Mouse (Mus musculus) midbrain, embryonic 13.5 days (tissue): ENCODE data around the gene Dclk1. TPM values are rescaled to one million over a fixed set of nuclear protein-coding genes. Genes with fewer than 3 reads are reported as not detected.
A peak's percentile ranks its signal among the peaks of the same experiment; 100 is the strongest.

ENCODE experiments used
- ATAC-seq: fragments of 200-750 bp; cut with Nextera tagmentation; 2 replicates; pipeline ENCODE4 v1.8.0; 2017; ENCODE audit warnings: mild to moderate bottlenecking, moderate TSS enrichment, moderate library complexity
- H3K27ac ChIP-seq: fragments of 300-500 bp; sonication (generic); 2 replicates; pipeline ENCODE4 v1.5.1; 2015; ENCODE audit warnings: inconsistent platforms, mild to moderate bottlenecking, moderate library complexity
- H3K27me3 ChIP-seq: fragments of 300-500 bp; sonication (generic); 2 replicates; pipeline ENCODE4 v1.6.1; 2015; ENCODE audit warnings: mild to moderate bottlenecking, inconsistent platforms
- H3K36me3 ChIP-seq: fragments of 300-500 bp; sonication (generic); 2 replicates; pipeline ENCODE4 v1.6.1; 2015; ENCODE audit warnings: mild to moderate bottlenecking, inconsistent platforms
- H3K4me1 ChIP-seq: fragments of 300-500 bp; sonication (generic); replicated peaks from 2 replicates; pipeline ENCODE4 v1.6.1; 2015; ENCODE audit warnings: inconsistent platforms
- H3K4me2 ChIP-seq: fragments of 300-500 bp; sonication (generic); replicated peaks from 2 replicates; pipeline ENCODE4 v1.6.1; 2015; ENCODE audit warnings: moderate library complexity, mild to moderate bottlenecking, inconsistent platforms
- H3K4me3 ChIP-seq: fragments of 300-500 bp; sonication (generic); replicated peaks from 2 replicates; pipeline ENCODE4 v1.5.1; 2015; ENCODE audit warnings: mild to moderate bottlenecking, inconsistent platforms
- H3K9ac ChIP-seq: fragments of 300-500 bp; sonication (generic); replicated peaks from 2 replicates; pipeline ENCODE4 v1.6.1; 2015; ENCODE audit warnings: mild to moderate bottlenecking, inconsistent platforms
- H3K9me3 ChIP-seq: fragments of 300-500 bp; sonication (generic); 2 replicates; pipeline ENCODE4 v1.6.1; 2016; ENCODE audit warnings: mild to moderate bottlenecking, inconsistent platforms
- WGBS: fragments of 180-500 bp; shearing (Covaris S2); methylation state at CpG from one replicate; pipeline ENCODE4 v1.1.7; 2015; 5-methylcytosine and 5-hydroxymethylcytosine counted together
- polyA plus RNA-seq: library from polyadenylated mRNA; unstranded; fragments of >200 nt; fragmentation: Nextera tagmentation; extraction: Ambion mirVana; gene quantifications from 2 replicates; pipeline ENCODE4 v1.2.1, GENCODE M21; 2015

Dclk1 gene
- polyA plus RNA-seq, 1 experiment from 2014 or later, result 242 TPM

GRCm38 (mm10) chr3:55305653-55306052 is 63.5 kb downstream of the Dclk1 start:
- Histone ChIP-seq H3K4me2 (no peak overlapping the region), H3K4me3 (no peak overlapping the region), H3K27ac (0 out of 2 replicates have a peak overlapping the region, but pooled peaks have one; percentile 1), H3K9ac (no peak overlapping the region), H3K4me1 (peaks cover 20% of the 10 kb centered on the region), H3K9me3 (no peaks in the 10 kb centered on the region), H3K27me3 (no peaks in the 10 kb centered on the region), H3K36me3 (peaks cover 3% of the 10 kb centered on the region; the same call in 1 of the 2 replicates)
- no peak for ATAC-seq

GRCm38 (mm10) chr3:55307553-55308177 is 65.5 kb downstream of the Dclk1 start:
- Histone ChIP-seq H3K36me3 (no peaks in the 10 kb centered on the region), H3K9me3 (no peaks in the 10 kb centered on the region), H3K4me2 (no peak overlapping the region), H3K27ac (peak overlapping the region; percentile 22; the same call in 1 of the 2 replicates), H3K4me3 (no peak overlapping the region), H3K4me1 (peaks cover 22% of the 10 kb centered on the region), H3K27me3 (no peaks in the 10 kb centered on the region), H3K9ac (no peak overlapping the region)
- ATAC-seq, result no peak; the same call in 1 of the 2 replicates
- WGBS, result 55% methylated on average over 7 of the region's 7 CpGs

GRCm38 (mm10) chr3:55309961-55310360 is 67.8 kb downstream of the Dclk1 start:
- 63% methylated on average over 8 of the region's 8 CpGs for WGBS
- no peaks in the 10 kb centered on the region for H3K9me3 ChIP-seq
- H3K4me3 ChIP-seq, result no peak overlapping the region
- H3K4me1 ChIP-seq, result peaks cover 22% of the 10 kb centered on the region
- H3K4me2 ChIP-seq, result no peak overlapping the region
- H3K36me3 ChIP-seq, result 0 out of 2 replicates have a peak, but pooled peaks cover 3% of the 10 kb centered on the region
- no peak overlapping the region for H3K9ac ChIP-seq
- no peak for ATAC-seq
- H3K27me3 ChIP-seq, result no peaks in the 10 kb centered on the region
- no peak overlapping the region for H3K27ac ChIP-seq

GRCm38 (mm10) chr3:55315827-55316226 is 73.7 kb downstream of the Dclk1 start:
- Histone ChIP-seq H3K27ac (no peak overlapping the region), H3K9ac (no peak overlapping the region), H3K9me3 (no peaks in the 10 kb centered on the region), H3K36me3 (0 out of 2 replicates have a peak, but pooled peaks cover 3% of the 10 kb centered on the region), H3K4me3 (no peak overlapping the region), H3K4me2 (no peak overlapping the region), H3K27me3 (no peaks in the 10 kb centered on the region), H3K4me1 (0 out of 2 replicates have a peak, but pooled peaks cover 3% of the 10 kb centered on the region)
- ATAC-seq, result no peak
- WGBS, result 90% methylated on average over 8 of the region's 8 CpGs

- Histone ChIP-seq H3K9me3 (no peaks in the 10 kb centered on the region), H3K27ac (no peak overlapping the region), H3K36me3 (0 out of 2 replicates have a peak, but pooled peaks cover 3% of the 10 kb centered on the region), H3K4me1 (no peaks in the 10 kb centered on the region), H3K4me3 (no peak overlapping the region), H3K9ac (no peak overlapping the region), H3K4me2 (no peak overlapping the region), H3K27me3 (no peaks in the 10 kb centered on the region)
- no peak for ATAC-seq
- 84% methylated on average over 1 of the region's 1 CpGs for WGBS
Measured at GRCm38 (mm10) chr3:55318021-55318420, 75.9 kb downstream of the Dclk1 start.

GRCm38 (mm10) chr3:55320572-55320971 is 78.4 kb downstream of the Dclk1 start:
- H3K9me3 ChIP-seq, result no peaks in the 10 kb centered on the region
- no peak overlapping the region for H3K9ac ChIP-seq
- WGBS, result 90% methylated on average over 3 of the region's 3 CpGs
- no peak overlapping the region for H3K4me3 ChIP-seq
- ATAC-seq, result no peak
- H3K36me3 ChIP-seq, result 0 out of 2 replicates have a peak, but pooled peaks cover 6% of the 10 kb centered on the region
- no peak overlapping the region for H3K27ac ChIP-seq
- H3K4me1 ChIP-seq, result no peaks in the 10 kb centered on the region
- no peak overlapping the region for H3K4me2 ChIP-seq
- no peaks in the 10 kb centered on the region for H3K27me3 ChIP-seq

- no peak overlapping the region for H3K27ac ChIP-seq
- no peak for ATAC-seq
- no peaks in the 10 kb centered on the region for H3K9me3 ChIP-seq
- H3K4me1 ChIP-seq, result no peaks in the 10 kb centered on the region
- H3K4me2 ChIP-seq, result no peak overlapping the region
- no peak overlapping the region for H3K4me3 ChIP-seq
- WGBS, result 61% methylated on average over 1 of the region's 1 CpGs
- no peak overlapping the region for H3K9ac ChIP-seq
- H3K27me3 ChIP-seq, result no peaks in the 10 kb centered on the region
- 0 out of 2 replicates have a peak, but pooled peaks cover 6% of the 10 kb centered on the region for H3K36me3 ChIP-seq
Measured at GRCm38 (mm10) chr3:55324029-55324428, 81.9 kb downstream of the Dclk1 start.

- Histone ChIP-seq H3K4me3 (no peak overlapping the region), H3K9me3 (no peaks in the 10 kb centered on the region), H3K4me1 (no peaks in the 10 kb centered on the region), H3K4me2 (no peak overlapping the region), H3K27ac (no peak overlapping the region), H3K36me3 (peaks cover 12% of the 10 kb centered on the region; the same call in 1 of the 2 replicates), H3K27me3 (no peaks in the 10 kb centered on the region), H3K9ac (no peak overlapping the region)
- WGBS, result 95% methylated on average over 4 of the region's 4 CpGs
- no peak for ATAC-seq
Measured at GRCm38 (mm10) chr3:55330496-55330895, 88.3 kb downstream of the Dclk1 start.

GRCm38 (mm10) chr3:55331694-55332093 is 89.5 kb downstream of the Dclk1 start:
- ATAC-seq, result no peak
- Histone ChIP-seq H3K9ac (no peak overlapping the region), H3K27ac (no peak overlapping the region), H3K4me2 (no peak overlapping the region), H3K9me3 (no peaks in the 10 kb centered on the region), H3K4me3 (no peak overlapping the region), H3K27me3 (no peaks in the 10 kb centered on the region), H3K36me3 (peaks cover 12% of the 10 kb centered on the region; the same call in 1 of the 2 replicates), H3K4me1 (no peaks in the 10 kb centered on the region)

GRCm38 (mm10) chr3:55333511-55333910 is 91.3 kb downstream of the Dclk1 start:
- Histone ChIP-seq H3K4me3 (no peak overlapping the region), H3K27ac (no peak overlapping the region), H3K27me3 (no peaks in the 10 kb centered on the region), H3K9ac (no peak overlapping the region), H3K9me3 (no peaks in the 10 kb centered on the region), H3K36me3 (peaks cover 12% of the 10 kb centered on the region; the same call in 1 of the 2 replicates), H3K4me1 (no peaks in the 10 kb centered on the region), H3K4me2 (no peak overlapping the region)
- WGBS, result 88% methylated on average over 3 of the region's 3 CpGs
- no peak for ATAC-seq

- Histone ChIP-seq H3K4me2 (no peak overlapping the region), H3K9ac (no peak overlapping the region), H3K4me3 (no peak overlapping the region), H3K9me3 (no peaks in the 10 kb centered on the region), H3K36me3 (peaks cover 5% of the 10 kb centered on the region; the same call in 1 of the 2 replicates), H3K4me1 (peaks cover 13% of the 10 kb centered on the region), H3K27me3 (no peaks in the 10 kb centered on the region), H3K27ac (no peak overlapping the region)
- no peak for ATAC-seq
- WGBS, result 94% methylated on average over 11 of the region's 11 CpGs
Measured at GRCm38 (mm10) chr3:55336895-55337294, 94.7 kb downstream of the Dclk1 start.

GRCm38 (mm10) chr3:55337671-55338070 is 95.5 kb downstream of the Dclk1 start:
- H3K27ac ChIP-seq, result no peak overlapping the region
- H3K36me3 ChIP-seq, result no peaks in the 10 kb centered on the region
- 93% methylated on average over 7 of the region's 7 CpGs for WGBS
- no peak overlapping the region for H3K4me2 ChIP-seq
- H3K4me3 ChIP-seq, result no peak overlapping the region
- no peaks in the 10 kb centered on the region for H3K27me3 ChIP-seq
- no peaks in the 10 kb centered on the region for H3K9me3 ChIP-seq
- no peak overlapping the region for H3K9ac ChIP-seq
- no peak for ATAC-seq
- peaks cover 16% of the 10 kb centered on the region for H3K4me1 ChIP-seq

GRCm38 (mm10) chr3:55342445-55342844 is 100.3 kb downstream of the Dclk1 start:
- Histone ChIP-seq H3K4me1 (peaks cover 34% of the 10 kb centered on the region), H3K4me2 (no peak overlapping the region), H3K9me3 (no peaks in the 10 kb centered on the region), H3K27me3 (no peaks in the 10 kb centered on the region), H3K9ac (no peak overlapping the region), H3K27ac (peak overlapping the region; percentile 32; the same call in 1 of the 2 replicates), H3K36me3 (no peaks in the 10 kb centered on the region), H3K4me3 (no peak overlapping the region)
- no peak for ATAC-seq
- 84% methylated on average over 4 of the region's 4 CpGs for WGBS
